Mouse (Mus musculus) urinary bladder, postnatal 10 days (tissue): ENCODE data around the gene Gpbp1l1.

Experiments
- DNase-seq: peaks from one replicate; pipeline ENCODE4 v3.0.0; 2022; ENCODE audit warnings: low spot score

Gpbp1l1 gene

GRCm38 (mm10) chr4:116557306-116558121 lies at the start of gene Gpbp1l1:
Gene Gpbp1l1, plus strand, starts transcription at chr4:116557658.
- peak; percentile 92 for DNase-seq

GRCm38 (mm10) chr4:116531109-116531508 lies 26.3 kb upstream of the Gpbp1l1 start:
- no peak for DNase-seq

- no peak for DNase-seq
Observed at GRCm38 (mm10) chr4:116536351-116536750, 21.1 kb upstream of the Gpbp1l1 start.

- DNase-seq = no peak
Observed at GRCm38 (mm10) chr4:116537737-116538136, 19.7 kb upstream of the Gpbp1l1 start.

- no peak for DNase-seq
Observed at GRCm38 (mm10) chr4:116550432-116550831, 7.0 kb upstream of the Gpbp1l1 start.

- no peak for DNase-seq
Observed at GRCm38 (mm10) chr4:116553035-116553434, 4.4 kb upstream of the Gpbp1l1 start.

GRCm38 (mm10) chr4:116555413-116556300 lies 1.8 kb upstream of the Gpbp1l1 start, which contains the start of gene Tmem69:
Gene Tmem69, minus strand, starts transcription at chr4:116555936.
- DNase-seq = no peak

- DNase-seq = peak; percentile 73
Observed at GRCm38 (mm10) chr4:116556561-116557305, 725 bp upstream of the Gpbp1l1 start.

GRCm38 (mm10) chr4:116558151-116558882 lies 859 bp downstream of the Gpbp1l1 start:
- no peak for DNase-seq

GRCm38 (mm10) chr4:116595793-116596192 lies 38.3 kb downstream of the Gpbp1l1 start:
- DNase-seq = no peak

GRCm38 (mm10) chr4:116596379-116596778 lies 38.9 kb downstream of the Gpbp1l1 start, which contains the start of gene Ccdc17:
Gene Ccdc17, plus strand, starts transcription at chr4:116596654.
- no peak for DNase-seq

- peak; percentile 61 for DNase-seq
Observed at GRCm38 (mm10) chr4:116596978-116597881, 39.8 kb downstream of the Gpbp1l1 start.

GRCm38 (mm10) chr4:116612621-116613020 lies 55.2 kb downstream of the Gpbp1l1 start:
- no peak for DNase-seq

GRCm38 (mm10) chr4:116615237-116615636 lies 57.8 kb downstream of the Gpbp1l1 start:
- no peak for DNase-seq

GRCm38 (mm10) chr4:116624831-116625230 lies 67.4 kb downstream of the Gpbp1l1 start:
- no peak for DNase-seq

- DNase-seq = peak; percentile 24
Observed at GRCm38 (mm10) chr4:116626658-116627358, 69.3 kb downstream of the Gpbp1l1 start.

GRCm38 (mm10) chr4:116627359-116627716 lies 69.9 kb downstream of the Gpbp1l1 start:
- peak; percentile 59 for DNase-seq

- no peak for DNase-seq
Observed at GRCm38 (mm10) chr4:116627722-116628662, 70.5 kb downstream of the Gpbp1l1 start, which contains the start of gene Nasp. Gene Nasp, minus strand, starts transcription at chr4:116627941.
